Mouse (Mus musculus): Measurements from ENCODE around the gene Gp1ba. TPM values are rescaled to one million over a fixed set of nuclear protein-coding genes. Genes with fewer than 3 reads are reported as not detected.
A peak's percentile ranks its signal among the peaks of the same experiment; 100 is the strongest.

Gp1ba gene
- total RNA-seq, 2 experiments from 2014 or later = 0.17 to 0.22 TPM

DNA sequence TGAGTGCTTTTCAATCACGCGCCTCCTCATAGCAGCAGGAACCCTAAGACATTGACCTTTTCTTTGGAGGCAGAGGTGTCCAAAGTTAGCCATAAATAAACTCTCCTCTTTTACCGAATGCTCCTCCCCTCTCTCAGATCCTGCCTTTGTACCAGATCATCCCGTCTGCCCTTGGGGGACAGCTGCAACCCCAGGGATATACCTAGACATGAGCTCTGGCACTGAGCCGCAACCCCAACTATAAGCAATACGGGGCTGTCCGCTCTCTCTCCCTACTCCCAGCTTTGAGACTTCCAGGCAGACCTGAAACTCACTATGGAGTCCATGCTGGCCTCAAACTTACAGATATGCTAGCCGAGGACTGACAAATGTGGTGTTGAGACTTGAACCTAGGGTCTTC, 27.8 kb downstream of the Gp1ba start:
- intact Hi-C loops (cut with DNase I) = no loop called here
- DNase-seq = no peak

DNA sequence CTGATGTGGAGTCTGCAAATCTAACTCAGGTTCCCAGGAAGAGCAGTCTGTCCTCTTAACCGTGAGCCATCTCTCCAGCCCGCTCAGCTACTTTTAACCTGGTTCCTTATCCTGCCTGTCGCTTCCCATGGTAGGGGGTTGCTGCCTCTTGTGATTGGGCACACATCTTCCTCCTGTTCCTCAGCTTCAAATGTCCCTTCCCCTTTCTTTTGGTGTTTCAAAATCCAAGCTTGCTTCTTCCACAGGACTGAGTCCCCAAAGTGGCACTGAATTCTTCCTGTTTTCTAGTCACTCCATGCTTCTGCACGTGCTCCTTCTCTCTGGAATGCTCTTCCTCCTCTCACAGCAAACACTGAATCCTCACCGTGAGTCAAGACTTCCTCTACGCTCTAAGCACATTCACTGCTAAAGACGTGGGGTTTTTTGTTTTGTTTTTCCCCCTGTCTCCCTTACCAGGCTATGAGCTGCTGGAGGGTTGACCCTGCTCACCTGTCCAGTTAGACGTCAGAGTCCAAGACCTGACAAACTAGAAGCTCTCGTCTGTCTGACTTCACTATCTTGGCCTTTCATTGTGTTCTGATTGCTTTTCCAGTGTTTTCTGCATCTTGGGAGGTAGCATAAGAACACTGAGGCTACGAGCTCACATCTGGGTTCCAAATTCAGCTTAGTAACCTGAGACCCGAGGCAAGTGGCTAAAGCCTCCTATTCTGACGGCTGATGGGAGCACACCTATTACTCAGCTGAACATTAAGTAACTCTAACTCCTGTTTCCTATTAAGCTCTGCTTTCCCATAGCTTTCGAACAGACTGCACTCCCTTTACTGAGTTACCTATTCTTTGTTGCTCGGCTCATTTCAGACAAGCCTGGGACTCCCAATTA, 28.6 kb downstream of the Gp1ba start:
- intact Hi-C loops (cut with DNase I) = no loop called here
- DNase-seq = no peak

DNA sequence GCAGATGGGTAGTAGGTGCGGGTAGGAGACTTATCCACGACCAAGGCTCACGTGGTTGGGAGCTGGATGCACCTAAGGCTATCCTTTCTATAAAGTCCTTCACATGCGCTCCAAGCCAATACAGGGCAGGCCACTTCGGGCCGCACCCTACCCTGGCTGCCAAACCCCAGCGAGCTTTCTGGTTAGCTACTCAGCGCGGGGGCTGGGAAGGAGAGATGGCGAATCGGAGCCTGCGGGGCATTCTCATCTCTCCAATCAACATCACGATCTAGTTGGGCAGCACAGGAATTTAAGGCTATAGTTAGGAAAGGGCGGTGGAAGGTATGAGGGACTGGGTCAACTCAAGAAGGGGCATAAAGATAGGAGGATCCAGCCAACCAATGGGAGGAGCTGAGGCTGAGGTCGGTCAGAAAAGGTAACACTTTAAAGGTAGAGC, 29.4 kb downstream of the Gp1ba start:
- intact Hi-C loops (cut with DNase I) = no loop called here
- DNase-seq = peak; percentile 61 to 67

DNA sequence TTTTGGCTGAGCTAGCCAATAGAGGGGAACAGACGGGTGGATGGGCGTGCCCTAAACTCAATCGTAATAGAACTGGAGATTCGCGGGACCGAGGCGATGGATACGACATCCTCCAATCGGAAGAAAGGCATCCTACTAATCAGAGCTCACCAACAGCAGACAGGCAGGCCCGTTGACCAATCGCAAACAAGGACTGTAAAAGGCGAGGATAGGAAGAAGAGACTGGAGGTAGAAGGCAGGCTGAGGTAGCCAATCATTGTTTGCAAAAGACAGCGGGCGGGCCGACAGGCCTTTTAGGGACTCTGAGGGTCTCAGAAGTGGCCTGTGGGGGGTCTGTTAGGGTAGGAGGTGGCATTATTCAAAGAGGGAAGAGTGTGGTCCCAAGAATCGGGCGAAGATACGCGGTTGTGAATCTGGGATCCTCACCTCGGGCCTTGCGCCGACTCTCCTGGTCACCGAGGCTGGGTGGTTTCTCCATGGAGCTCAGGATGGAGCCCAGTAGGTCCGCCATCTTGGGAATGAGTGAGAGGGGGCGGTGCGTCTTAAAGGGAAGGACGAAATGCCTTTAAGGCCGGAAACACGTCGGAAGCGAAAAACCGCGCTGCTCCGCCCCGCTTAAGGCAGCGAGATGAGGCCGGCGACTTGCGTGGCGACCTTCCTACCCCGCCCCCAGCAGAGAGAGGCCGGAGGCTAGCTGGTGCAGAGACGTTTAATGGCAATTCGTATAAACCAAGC, 30.0 kb downstream of the Gp1ba start, which contains the start of gene Spag7:
TSS of gene Spag7 (minus strand) at position 646 of the 735 bp plus-strand sequence.
- intact Hi-C loops (cut with DNase I) = no loop called here
- DNase-seq = peak; percentile 93 to 94

DNA sequence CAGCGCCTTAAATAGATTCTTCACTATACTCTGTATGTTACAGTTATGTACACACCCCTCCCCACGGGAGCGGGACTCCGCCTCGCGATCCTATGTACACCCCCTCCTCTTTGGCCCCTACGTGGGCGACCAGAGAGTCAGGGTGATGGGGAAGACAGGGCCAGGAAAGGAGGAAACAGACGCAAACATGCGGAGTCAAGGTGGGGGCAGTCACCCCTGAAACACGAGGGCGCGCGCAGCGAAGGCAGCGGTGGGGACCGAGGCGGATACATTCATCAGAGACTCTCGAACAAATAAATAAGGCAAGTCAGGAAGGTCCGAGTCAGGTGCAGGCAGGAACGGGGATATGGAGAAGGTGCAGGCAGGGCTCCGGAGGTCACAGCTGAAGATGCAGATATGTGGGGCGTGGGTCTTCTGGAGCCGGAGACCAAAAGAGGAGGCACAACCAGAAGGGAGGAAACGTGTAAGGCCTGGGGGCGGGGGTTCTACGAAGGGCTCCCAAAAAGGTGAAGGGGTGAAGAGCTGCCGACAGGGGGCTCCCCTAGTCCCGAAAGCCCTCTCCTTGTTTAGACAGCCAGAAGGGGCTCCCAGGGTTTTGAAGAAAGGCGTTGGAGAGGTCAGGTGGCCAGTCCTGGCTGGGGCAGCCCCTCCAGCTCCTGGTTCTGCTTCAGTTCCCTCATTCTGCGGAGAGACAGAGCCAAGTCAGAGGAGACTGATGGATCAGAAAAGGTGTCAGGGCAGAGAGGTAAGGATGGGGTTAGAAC, 30.8 kb downstream of the Gp1ba start:
- intact Hi-C loops (cut with DNase I) = no loop called here

DNA sequence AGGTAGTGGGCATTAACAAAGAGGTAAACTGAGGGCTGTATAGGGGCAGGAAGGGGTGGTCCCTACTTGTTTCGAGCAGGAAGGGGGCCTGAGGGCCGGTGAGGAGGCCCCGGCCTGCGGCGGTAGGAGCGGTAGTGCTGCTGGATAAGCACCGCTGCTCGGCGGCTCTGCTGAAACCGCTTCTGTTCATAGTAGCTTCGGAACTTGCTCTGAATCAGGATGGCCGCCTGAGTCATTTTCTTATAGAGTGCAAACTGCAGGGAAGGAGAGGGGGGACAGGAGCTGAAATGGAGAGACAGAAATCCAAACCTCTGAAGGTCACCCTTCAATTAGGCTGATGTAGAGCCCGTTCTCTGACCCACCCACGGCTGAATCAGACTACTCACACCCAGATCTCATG, 31.6 kb downstream of the Gp1ba start:
- no peak for DNase-seq
- intact Hi-C loops (cut with DNase I) = no loop called here

More for the DNA sequence above, 30.8 kb downstream of the Gp1ba start:
- peak; percentile 71 to 80 for DNase-seq

DNA sequence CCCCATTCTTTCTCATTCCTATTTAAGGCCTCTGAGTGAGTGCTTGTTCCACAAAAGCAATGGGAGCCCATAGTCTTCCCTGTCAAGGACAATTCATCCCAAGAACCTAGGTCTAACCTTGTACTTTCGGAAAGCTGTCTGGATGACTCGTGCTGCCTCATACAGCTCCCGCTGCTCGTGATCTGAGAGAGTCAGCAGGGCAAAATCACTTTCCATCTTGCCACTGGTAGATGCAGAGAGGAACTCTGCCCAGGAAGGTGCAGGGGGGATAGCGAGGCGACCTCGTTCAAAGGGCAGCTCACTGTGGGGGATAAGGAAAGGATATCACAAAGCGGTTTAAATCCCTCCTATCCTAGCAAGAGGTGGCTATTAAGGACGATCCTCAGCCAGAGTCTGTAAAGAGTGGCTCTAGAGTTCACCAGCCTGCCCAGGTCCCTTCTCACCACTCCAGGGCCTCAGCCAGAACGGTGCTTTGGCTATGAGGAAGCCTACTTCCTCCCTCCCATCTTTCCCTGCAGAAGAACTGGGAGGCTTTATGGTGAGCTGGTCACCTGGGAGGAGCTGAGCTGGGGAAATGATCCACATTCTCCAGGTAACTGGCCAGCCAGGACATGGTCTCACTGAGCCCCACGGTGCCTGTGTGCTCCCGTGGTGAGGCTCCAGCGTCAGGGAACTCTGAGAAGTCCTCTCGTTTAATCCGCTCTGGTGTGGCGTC, 32.6 kb downstream of the Gp1ba start:
- intact Hi-C loops (cut with DNase I) = no loop called here
- DNase-seq = no peak

DNA sequence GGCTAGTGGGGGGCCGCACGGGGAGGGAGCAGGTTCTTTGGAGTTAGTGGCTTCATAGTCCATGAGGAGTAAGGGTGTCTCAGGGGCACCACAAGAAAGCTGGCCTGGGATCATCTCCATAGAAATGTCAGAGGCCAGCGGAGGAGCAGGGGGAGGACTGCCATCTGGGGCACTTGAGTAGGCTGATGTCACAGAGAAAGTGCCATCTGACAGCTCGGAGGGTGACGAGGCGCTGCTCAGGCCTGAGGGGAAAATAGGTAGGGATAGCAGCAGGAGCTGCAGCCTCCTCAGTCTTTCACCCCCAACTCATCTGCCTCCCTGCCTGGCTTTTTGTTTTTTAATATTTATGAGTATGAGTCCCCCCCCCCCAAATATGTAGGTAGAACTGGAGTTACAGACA, 35.1 kb downstream of the Gp1ba start:
- intact Hi-C loops (cut with DNase I) = no loop called here
- DNase-seq = no peak

DNA sequence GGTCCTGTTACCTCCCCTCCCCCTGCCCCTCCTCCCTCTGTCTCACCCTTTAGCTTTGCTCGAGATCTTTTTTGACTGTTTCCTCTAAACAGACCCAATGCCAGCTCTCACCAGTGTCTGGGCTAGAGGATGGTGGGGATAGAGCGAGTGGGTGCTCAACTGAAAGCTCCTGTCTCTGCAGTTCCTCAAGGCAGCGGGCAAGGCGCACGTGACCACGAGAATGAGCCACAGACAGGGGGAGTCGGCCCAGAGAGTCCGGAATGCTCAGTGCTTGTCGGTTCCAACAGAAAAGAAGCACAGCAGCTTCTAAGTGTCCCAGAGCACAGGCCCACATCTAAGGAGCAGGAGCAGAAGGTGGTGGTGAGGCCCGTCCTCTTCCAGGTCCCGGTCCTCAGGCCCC, 35.6 kb downstream of the Gp1ba start:
- intact Hi-C loops (cut with DNase I) = no loop called here
- no peak for DNase-seq

DNA sequence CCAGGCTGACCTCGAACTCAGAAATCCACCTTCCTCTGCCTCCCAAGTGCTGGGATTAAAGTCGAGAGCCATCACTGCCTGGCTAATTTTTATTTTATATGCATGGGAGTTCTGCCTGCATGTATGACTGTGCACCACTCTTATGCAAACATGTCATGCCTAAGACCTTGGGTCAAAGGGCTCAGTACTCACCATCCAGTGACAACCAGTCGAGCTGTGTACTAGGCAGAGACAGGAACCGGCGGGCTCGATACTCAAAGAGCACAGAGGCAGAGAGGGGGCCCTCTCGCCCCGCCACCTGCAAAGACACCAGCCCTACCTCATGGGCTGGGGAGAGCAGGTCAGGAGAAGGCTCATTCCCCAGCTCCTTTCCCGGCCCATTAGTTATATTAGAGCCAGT, 39.2 kb downstream of the Gp1ba start:
- intact Hi-C loops (cut with DNase I) = no loop called here
- no peak for DNase-seq

DNA sequence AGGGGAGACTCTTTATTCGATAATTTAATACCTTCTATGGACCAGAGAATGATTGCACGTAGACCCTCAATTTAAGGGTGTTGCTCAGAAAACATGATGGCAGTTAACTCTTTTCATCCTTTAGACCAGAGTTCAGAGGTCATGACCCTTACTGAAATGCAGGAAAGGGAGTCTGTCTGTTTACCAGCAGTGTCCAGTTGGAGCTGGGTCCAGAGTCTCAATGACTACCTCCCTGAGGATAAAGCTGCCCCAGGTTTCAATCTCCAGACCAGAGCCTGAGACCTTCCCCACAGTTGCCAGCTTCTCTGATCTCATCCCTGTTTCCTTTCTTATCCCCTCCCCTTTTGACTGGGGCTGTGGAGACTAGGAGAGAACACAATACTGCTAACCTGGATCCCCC, 39.7 kb downstream of the Gp1ba start:
- intact Hi-C loops (cut with DNase I) = no loop called here
- no peak for DNase-seq

DNA sequence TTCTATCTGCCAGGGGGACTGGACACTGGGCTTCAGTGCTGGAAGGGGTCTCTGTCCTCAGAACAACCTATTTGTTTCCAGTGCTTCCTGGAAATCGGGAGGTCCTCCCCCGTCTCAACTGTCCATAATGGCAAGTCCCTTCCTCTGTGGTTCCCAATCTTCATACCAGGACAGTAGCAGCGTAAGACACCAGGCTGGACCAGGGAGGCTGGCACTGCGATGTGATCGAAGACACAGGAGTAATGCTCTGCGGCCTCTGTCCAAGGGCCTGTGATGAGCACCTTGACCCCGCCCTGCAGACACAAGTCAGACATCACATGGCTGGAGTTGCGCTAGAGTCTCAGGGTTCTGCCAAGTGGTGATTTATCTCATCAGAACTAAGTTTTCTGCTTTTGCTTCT, 40.4 kb downstream of the Gp1ba start:
- intact Hi-C loops (cut with DNase I) = no loop called here
- DNase-seq = no peak

DNA sequence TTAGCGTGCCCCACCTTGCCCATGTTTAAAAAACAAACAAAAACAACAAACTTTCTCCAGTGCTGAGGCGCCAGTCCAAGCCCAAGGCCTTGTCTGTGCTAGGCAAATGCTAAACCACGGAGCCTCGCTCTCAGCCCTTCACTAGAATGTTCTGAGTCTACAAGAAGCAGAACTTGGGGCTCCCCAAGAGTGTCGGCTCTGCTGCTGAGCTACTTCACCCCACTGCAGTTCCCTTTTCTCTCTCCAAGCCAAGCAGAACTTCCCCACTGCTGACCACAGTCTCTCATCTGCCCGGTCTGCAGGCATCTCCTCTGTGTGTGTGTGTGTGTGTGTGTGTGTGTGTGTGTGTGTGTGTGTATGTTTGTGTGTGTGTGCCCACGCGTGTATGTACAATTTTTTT, 41.0 kb downstream of the Gp1ba start:
- intact Hi-C loops (cut with DNase I) = no loop called here

DNA sequence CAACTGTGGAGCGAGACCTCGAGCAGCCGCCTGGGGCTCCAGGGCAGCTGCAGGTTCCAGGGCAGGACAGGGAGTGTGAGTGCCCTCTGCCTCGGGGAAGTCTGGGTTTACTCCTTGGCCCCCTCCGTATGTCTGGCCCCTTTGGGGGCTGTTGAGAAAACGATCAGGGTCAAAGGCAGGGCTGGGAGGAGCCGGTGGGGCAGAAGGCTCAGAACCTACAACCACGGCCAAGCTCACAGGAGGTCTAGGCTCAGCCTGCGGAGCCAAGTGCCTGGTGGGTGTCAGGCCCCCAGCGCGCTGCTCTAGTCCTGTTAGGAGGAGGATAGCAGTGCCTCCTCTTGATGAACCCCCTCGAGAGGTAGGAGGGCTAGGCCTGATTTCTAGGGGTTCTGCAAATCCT, 42.2 kb downstream of the Gp1ba start:
- DNase-seq = no peak
- intact Hi-C loops (cut with DNase I) = no loop called here

More for the DNA sequence above, 41.0 kb downstream of the Gp1ba start:
- no peak for DNase-seq

DNA sequence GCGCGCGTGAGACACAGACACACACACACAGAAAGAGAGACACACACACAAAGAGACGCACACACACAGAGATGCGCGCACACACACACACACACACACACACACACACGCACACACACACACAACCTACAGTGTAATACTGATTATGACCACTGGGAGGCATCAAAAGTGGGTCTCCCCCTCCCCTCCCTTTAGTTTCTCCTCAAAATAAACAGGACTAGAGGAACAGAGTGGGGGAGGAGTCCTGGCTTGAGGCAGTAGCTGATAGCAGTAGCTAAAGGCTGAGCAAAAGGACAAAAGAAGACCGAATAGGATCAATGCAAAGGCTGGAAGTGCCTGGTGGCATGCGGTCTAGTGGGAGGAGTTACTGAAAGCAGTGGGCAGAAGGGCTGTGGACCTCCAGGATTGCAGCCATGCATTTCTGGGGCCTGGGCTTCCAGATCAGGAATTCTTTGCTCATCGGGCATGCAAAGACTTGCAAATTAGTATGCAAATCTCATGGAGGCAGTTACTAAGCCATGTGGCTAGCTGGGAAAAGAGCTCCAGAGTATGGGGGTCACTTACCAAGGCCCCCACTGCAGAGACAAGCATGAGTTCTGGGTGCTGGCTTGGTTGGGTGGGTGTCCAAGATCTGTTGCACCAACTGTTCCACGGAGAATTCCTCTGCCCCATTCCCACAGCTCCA, 43.1 kb downstream of the Gp1ba start:
- peak in 1 of 2 experiments; percentile 51 for DNase-seq
- intact Hi-C loops (cut with DNase I) = no loop called here

DNA sequence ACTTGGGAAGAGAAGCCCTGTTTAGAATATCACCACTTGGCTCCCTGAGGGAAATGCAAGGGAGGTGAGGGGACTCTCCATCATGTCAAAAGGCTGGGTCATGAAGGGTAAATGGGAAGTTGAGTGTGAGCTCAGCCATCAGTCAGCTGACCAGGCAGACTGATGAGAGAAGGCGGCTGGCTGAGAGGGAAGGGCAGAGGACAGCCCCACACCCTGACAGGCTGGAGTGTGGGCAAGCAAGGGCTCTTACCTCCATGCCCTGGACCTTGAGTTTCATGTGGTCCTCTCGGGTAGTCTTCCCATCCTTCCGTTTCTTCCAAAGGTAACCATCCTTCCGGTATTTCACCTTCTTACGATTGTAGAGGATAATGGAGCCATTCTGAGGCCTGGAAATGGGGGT, 44.7 kb downstream of the Gp1ba start:
- intact Hi-C loops (cut with DNase I) = no loop called here
- DNase-seq = no peak

DNA sequence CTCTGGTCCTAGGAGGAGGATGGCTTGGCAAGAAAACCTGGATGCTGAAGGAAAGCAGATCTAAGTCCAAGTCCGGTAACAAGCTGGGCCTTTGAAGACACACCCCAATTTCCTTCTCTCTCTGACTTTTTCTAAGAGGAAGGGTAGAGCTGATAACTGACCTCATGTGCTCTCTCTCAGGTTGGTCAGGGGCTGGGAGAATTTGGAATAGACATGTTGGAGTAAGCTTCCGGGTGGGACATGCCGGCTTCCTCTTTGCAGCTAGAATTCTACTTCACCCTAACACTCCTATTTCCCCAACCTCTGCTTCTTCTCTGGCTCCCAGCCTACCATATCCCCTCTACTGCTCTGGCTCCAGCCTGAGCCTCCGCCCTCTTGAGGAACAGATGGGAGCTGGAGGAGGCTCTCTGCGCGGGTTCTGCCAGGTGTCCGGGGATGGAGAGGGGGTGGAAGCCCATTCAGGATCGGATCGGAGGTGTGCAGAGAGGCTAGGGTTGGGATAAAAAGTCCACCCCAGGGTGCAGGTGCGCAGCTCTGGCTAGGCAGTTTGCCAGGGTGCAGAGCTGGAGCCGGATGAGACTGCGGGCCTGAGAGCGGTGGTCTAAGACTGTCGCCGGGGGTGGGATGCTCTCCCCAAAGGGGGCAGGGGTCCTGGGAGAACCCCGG, 48.1 kb downstream of the Gp1ba start:
- intact Hi-C loops (cut with DNase I) = loop anchor here (2.0 to 5.0 kb wide), 2 partner anchors 32 to 70 kb away; partner anchors contain the start of gene Pfn1
- peak in 1 of 2 experiments; percentile 45 for DNase-seq

DNA sequence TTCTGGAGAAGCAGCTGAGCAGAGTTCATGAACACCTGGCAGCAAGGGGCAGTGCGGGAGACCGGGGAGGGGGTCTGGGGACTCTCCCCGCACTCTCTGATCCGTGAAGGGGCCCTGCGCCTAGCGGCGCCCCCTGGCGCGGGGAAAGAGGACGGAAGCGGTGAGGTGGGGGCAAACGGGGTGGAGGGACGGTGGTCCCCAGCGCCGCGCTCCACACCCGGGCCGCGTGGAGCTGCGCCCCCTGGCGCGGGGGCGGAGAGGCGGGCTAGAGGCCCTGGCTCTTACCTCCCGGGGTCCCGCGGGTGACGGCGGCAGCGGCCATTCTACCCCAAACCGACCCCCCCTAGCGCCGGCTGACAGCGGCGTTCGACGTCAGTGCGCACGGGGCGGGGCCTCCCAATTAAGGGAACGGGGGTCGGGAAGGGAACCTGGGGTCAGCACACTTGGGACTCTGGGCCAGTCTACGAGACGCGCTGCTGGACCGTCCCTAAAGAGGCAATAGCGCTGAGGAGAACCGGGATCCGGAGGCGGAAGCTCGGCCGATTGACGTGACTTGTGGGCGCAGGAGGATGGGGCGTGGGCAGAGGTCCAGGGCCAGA, 48.8 kb downstream of the Gp1ba start, which contains the start of gene Camta2:
TSS of gene Camta2 (minus strand) at position 505 of the 599 bp plus-strand sequence.
- intact Hi-C loops (cut with DNase I) = loop anchor here (2.0 to 5.0 kb wide), 2 partner anchors 33 to 70 kb away; partner anchors contain the start of gene Pfn1
- DNase-seq = peak; percentile 93 to 94

All from heart, postnatal 14 days (tissue).